Mouse (Mus musculus) layer of hippocampus, postnatal 36 days (tissue): Measurements from ENCODE around the gene Cdadc1. TPM values are rescaled to one million over a fixed set of nuclear protein-coding genes. Genes with fewer than 3 reads are reported as not detected.

Experiments used
- DNase-seq, 2 experiments: peaks; one replicate each; pipeline ENCODE4 v3.0.0; 2022
- total RNA-seq, 2 experiments: library from RNA; stranded (reverse); gene quantifications; 2 replicates each; pipeline ENCODE4 v1.2.3; 2021

Cdadc1 gene
- total RNA-seq, 2 experiments from 2014 or later: 67.1 to 81.0 TPM

DNA sequence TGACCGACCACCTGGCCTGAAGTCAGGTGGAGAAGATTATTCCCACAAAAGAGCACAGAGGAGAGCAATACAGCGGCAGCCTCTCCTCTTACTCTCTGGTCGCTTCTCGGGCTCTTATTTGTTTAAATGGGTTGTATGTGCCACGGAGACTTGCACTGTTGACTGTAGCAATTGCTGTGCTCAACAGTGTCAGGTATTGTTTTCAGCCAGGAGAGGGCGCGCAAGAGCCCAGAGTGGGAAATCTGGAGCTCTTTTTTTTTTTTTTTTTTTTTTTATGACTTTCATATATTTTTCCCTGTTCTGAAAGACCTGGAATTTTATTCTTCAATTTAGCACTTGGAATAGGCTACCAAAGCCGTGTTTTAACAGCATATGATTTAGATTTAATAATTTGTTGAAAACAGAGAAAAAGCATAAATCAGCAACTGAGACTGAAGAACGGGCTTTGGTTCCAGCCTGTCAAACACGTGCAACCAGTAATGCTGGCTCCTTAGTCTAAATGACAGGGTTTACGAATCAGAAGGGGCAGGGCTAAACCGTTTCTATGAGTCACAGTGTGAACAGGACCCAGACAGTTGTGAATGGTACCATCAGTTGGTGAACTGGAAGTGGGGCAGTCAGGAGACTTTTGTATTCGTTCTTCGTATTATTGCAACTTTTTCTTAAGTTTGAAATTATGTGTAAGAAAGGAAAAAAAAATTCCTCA, 15.3 kb upstream of the Cdadc1 start:
- DNase-seq: peak in 1 of 2 experiments; percentile 35

- no peak for DNase-seq
Measured at GRCm38 (mm10) chr14:59607021-59607420, 9.3 kb upstream of the Cdadc1 start.

GRCm38 (mm10) chr14:59605671-59606353, 8.1 kb upstream of the Cdadc1 start:
- DNase-seq: peak; percentile 51 to 61

GRCm38 (mm10) chr14:59604002-59604645, 6.4 kb upstream of the Cdadc1 start:
- DNase-seq: no peak

DNA sequence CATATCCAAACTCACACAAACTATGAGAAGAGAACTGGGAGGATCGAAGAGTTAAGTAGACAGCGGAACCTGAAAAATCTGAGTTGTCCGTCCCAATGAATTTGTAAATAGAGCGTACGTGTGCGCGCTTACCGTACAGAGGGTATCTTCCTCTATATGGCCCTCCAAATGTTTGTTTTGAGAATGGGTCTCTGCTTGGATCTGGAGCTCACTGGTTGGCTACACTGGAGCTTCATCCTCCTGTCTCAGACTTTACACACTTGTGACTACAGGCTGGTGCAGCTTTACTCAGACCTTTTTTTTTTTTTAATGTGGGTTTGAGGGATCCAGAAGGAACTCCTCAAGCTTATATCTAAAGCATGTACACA, 485 bp upstream of the Cdadc1 start:
- no peak for DNase-seq

GRCm38 (mm10) chr14:59594988-59595387, 2.8 kb downstream of the Cdadc1 start:
- DNase-seq: no peak

GRCm38 (mm10) chr14:59592593-59592992, 5.2 kb downstream of the Cdadc1 start:
- no peak for DNase-seq

DNA sequence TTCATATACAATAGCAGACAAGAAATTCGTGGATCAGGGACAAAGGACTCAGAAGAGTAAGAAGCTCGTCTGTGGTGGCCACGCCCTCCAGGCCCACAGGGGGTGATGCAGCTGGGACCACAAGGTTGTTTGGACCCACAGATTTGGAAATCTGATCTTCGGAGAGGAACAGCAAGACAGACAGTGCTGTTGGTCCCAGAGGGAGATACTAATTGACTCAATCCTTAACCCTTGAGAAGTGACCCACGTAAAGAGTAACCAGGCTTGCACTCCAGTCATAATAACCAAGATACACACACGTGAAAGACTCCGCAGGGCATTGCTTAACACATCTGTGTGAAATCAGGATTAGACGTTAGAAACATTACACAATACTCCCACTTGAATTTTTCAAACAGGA, 5.9 kb downstream of the Cdadc1 start:
- DNase-seq: no peak

DNA sequence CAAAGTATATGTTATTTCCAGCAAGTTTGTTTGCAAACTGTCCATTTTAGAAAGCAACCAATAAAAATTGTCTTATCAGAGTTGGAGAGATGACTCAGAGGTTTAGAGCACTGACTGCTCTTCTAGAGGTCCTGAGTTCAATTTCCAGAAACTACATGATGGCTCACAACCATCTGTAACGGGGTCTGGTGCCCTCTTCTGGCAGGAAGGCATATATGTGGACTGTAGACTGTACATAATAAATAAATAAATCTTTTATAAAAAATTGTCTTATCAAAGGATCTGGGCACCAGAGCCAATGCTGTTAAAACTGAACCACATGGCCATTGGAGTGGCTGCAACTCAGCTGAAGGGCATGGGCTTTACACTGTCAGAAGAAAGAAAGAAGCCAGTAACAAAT, 7.1 kb downstream of the Cdadc1 start:
- no peak for DNase-seq

DNA sequence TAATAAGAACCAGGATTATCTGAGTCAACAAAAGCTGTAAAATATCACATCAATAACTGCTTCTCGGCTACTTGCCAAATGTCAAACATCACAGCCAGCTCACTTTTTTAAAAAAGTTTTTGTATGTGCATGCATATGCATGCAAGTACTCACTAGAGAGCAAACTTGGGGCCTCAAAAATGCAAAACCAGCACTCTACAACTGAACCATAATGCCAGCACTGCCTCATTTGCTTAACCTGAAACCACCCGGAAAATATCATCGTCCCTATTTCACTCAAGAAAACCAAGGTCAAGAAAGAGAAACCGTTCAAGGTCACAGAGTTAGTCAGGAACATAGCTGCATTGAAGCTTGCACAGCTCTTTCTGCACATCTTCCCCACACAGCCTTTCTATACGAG, 21.4 kb downstream of the Cdadc1 start:
- no peak for DNase-seq

DNA sequence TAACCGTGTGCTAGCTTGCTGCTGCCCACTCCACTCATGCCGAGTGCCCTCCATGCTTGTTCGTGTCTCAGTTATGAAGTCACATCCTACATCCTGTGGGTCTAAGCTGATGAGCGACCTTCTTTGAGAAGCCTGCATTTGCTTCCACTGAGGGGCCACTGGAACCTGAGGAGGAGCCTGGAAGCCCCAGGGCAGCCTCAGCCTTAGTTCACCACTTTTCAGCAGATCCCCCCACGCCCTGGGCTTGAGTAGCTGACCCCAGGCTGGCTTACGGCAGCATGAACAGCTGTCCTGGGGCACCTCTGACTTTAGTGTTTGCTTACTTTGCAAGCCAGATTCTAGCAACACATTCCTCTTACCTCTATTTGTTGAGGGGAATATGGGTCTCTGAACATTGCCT, 31.0 kb downstream of the Cdadc1 start:
- DNase-seq: no peak

DNA sequence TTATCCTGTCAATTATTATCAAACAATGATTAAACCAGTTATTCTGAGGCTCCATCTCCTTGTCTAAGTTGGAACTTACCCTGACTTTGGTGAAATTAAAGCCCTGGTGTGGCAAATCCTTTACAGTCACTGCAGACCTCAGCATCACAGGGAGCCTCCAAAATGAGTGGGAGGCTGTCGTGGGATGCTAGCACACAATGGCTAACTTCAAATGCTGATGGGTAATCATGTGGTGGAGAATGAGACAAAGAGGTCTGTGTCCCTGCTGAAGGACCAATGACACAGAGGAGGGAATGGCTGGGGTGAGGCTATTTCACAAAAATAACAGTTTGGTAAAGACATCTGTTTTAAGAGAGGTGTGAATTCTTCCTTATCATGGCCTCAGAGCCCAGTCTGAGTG, 39.9 kb downstream of the Cdadc1 start:
- DNase-seq: no peak

GRCm38 (mm10) chr14:59557071-59557470, 40.7 kb downstream of the Cdadc1 start:
- no peak for DNase-seq

DNA sequence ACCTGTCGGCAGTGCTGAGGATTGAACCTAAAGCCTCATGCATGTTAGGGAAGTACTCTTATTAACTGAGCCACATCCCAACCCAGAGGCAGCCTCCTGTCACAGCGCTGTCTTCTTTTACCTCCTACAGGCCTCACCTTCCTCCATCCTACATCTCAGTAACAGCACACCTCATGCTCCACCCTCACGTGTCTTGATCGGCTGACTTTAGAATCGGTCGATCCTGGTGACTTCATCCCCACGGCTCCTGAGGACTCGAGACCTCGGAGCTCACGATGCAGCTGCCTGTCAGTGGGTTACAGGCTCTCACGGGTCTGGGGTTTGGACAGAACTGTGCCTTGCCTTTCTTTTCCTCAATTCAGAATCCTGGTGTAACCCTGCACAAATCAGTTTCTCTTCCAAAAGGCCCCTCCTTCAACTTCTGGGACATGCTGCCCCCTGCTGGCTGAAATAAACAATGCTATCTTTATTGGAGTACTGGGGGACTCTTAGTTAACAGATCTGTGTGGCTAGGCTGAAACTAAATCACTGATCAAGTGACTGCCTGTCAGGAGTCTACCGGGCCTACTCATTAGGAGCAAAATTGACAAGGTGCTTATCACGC, 41.7 kb downstream of the Cdadc1 start:
- DNase-seq: peak; percentile 61 to 80

DNA sequence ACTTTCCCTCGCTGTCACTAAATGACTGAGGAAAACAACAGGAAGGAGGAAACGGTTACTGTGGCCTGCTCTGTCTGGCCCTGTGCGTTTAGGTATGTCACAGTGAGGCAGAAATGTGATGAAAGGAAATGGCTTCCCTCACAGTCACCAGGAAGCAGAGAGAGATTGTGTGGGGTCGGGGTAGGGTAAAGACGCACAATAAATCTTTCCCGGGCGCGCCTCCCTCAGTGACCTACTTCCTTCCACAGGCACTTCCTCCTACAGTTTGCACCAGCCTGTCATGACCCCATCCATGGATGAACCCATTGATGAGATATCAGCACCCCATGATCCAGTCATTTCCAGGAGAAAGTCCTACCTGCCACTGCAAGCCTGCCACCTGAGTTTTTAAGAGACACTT, 42.7 kb downstream of the Cdadc1 start:
- DNase-seq: no peak

- DNase-seq: no peak
Measured at GRCm38 (mm10) chr14:59554025-59554424, 43.7 kb downstream of the Cdadc1 start.

DNA sequence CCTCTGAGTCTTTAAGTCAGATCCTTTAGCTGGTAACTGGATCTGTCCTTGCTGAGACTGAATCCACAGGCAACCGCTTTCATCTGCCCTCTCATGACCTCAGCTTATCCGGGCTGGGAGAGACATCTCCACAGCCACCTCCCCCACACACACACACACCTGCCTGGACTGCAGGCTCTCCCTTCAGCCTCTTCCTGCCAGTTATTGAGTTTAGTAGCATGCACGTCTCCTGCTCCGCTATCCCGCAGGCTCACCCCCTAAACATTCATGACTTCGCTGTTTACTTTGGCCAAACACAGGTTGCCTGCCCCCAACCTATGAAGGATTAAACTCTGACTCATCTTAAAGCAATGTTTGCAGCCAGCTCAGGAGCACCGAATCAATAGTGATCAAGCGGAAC, 45.8 kb downstream of the Cdadc1 start:
- DNase-seq: no peak

DNA sequence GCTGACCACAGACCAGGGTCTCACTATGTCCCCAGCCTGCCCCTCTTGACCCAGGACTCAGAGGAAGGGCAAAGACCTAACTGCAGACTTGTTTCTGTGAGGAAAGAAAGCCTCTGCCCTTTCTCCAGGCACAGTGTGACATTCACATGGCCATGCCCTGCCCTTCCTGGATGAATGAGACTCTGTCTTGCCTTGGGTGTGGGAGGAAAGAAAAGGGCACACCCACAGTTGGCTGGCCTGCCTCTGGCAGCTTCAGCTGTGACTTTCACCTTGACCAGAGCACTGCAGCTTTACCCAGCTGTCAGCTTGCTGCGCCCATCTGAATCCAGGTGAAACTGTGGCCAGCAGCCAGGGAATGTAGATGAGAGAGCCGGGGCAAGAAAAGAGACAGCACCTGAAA, 46.9 kb downstream of the Cdadc1 start:
- no peak for DNase-seq

GRCm38 (mm10) chr14:59549106-59549505, 48.7 kb downstream of the Cdadc1 start:
- peak; percentile 37 to 55 for DNase-seq

DNA sequence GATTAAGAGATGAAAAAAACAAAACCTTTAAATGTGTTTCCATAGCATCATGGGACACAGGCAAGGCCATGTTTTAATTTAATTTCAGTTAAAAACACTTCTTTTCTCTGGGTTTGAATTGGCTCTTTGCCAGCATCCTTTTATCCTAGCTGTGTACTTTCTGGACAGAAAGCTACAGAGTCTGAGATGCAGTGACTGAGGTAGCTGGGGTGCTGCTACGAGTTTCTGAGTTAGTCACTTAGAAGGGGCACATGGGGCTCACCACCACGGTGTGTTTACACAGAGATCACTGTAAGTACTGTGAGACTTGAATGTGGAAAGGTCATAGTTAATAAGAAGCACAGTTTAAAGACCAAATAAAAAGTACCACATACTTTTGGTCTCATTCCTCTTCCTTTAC, 49.2 kb downstream of the Cdadc1 start:
- no peak for DNase-seq

DNA sequence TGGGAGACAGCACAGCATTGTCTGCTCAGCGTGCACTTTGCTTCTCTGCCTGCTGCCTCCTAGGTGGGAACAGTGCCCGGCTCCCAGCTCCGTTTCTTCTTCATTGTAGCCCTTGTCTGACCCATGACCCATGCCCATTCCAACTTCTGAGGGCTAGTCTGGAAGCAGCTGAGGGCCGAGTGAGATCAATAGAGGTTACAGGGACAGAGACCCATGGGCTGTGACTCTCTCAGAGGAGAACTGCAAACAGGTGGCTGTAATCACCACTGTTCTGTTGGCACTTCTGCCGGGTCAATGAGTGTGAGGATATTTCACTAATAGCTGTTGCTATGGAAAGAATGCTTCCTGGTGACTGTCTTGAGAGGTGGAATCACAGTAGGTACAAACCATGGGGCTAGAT, 50.2 kb downstream of the Cdadc1 start:
- DNase-seq: no peak

DNA sequence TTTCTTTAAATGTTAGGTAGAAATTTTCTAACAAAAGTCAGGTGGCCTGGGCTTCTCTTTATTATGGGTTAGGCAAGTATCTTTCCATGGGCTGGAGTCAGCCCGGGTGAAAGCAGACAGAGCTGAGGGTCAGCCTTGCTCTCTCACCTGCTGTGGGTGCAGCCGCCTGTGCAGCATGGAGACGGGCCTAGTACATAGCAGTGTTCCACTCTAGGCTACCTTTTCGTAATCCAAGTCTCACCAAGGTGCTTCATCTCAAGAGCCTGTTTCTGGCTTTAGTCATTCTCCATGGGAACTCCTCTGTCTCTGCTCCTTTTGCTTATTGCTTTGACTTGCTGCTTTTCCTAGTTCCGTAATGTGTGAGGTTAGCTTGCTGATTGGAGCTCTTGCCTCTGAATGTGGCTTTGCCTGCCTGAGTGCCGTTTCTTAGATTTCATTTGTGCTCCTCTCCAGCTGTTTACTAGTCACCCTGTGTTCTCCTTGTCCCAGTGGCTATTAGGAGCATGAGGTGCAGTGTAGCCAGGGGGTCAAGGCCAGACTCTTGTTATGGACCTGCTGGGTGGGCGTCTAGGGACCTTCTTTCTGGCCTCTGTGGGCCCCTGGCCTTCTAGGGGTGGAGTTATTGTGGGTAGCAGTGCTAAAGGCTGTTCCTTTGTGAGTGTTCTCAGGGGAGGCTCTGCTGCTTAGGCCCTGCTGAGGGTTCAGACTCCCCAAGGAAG, 51.4 kb downstream of the Cdadc1 start:
- no peak for DNase-seq

DNA sequence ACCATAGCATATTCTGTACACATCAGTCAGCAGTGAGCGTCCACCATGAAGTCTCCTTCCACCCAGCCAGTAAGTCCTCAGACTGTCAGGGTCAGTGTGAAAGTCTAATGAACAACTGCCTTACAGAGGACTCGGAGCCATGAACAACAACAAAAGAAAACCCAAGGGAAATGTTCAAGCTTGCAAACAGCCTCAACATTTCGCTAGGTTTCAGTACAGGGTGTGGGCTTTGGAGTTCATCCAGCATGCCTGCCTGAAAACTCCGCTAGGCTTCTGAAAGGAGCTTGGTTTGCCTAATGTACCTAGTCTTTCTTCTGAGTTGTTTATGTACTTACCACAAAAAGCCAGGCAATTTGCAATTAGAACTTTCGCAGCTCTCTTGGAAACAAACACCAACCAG, 53.8 kb downstream of the Cdadc1 start:
- no peak for DNase-seq
